Mouse (Mus musculus) erythroid progenitor cell, adult 5-6 weeks (primary cell): ENCODE results near the gene Acadvl. TPM values are rescaled to one million over a fixed set of nuclear protein-coding genes. Genes with fewer than 3 reads are reported as not detected.

ENCODE experiments used
- ATAC-seq: replicated peaks from 2 replicates; pipeline ENCODE4 v1.8.0; 2016; ENCODE audit warnings: moderate number of reproducible peaks, mild to moderate bottlenecking, moderate TSS enrichment, inconsistent platforms; ENCODE audit not compliant: poor library complexity, low FRiP score, severe bottlenecking
- total RNA-seq, 2 experiments: library from RNA; stranded (forward) in 1 of 2; stranded (reverse) in 1 of 2; fragments of 150-400 nt in 1 of 2; fragments of 186-747, 209-891 nt in 1 of 2; gene quantifications; 2 replicates each; pipeline versions ENCODE4 v1.2.3 to v1.2.4; 2015 to 2017; ENCODE audit warnings: low replicate concordance in 2 of 2

The Acadvl gene
- total RNA-seq, 2 experiments from 2014 or later: 20.7 to 52.8 TPM

DNA sequence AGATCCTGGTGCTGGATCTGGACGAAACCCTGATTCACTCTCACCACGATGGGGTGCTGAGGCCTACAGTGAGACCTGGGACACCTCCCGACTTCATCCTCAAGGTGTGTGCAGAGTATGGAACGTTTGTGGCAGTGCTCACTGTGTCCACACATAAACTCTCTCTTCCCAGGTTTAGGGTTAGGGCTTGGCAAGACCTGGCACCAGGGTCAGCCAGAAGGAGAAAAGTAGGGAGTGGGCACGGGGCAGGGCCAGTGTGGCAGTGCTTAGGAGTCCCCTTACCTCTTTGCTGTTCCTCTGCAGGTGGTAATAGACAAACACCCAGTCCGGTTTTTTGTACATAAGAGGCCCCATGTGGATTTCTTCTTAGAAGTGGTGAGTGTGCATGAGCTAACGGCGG is 30.8 kb downstream of the Acadvl start:
- ATAC-seq: no peak

DNA sequence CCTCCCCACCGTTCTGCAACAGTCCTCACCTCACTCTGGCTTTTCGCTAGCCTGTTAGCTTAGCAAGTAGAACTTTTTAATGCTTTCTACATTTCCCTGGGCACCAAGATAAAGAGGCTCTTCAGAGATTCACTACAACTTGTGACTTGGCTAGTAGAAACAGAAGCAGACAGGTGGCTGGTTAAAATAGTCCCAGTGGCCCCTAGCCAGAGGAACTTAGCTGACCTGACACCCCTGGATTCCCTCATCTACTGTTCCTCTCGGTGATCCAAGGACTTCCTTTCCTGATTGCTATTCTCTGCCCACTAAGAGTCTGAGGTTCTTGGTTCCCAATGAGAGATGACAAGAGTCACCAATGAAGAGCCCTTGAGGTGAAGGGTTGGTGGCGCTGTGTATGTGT is 31.8 kb downstream of the Acadvl start:
- ATAC-seq: no peak

DNA sequence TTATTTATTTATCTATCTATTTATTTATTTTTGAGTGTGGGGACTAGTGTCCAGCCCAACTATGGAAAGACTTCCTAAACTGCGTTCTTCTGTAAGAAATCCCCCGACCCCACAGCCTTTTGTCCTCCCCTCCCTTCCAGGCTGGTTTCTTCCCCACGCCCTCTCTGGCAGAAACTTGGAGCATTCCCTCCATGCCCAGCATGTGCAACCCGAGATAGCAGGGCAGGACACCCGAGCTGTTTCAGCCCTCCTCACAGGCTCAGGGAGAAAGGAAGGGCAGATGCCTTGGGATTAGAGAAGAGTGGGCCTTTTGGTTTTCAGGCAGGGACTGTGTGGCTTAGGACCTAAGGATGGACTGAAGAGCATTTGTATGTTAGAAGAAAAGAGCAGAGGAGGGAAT is 32.3 kb downstream of the Acadvl start:
- ATAC-seq: 0 out of 2 replicates have a peak, but pooled peaks have one; percentile 9

DNA sequence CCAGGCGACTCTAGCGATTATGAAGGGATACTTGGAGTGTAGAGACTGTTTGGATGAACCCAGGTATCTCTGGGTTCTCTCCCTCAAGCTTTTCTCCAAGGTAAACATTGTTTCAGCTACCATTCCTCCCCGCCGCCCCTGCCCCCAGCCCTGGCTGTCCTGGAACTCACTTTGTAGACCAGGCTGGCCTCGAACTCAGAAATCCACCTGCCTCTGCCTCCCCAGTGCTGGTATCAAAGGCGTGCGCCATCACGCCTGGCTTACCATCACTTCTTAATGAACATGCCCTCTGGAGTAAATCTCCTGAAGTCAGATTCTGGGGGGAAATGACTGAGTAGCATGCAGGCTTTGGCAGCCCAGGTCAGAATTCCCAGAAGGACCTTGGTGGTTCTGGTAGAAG is 33.0 kb downstream of the Acadvl start, which contains the start of gene Elp5:
Gene Elp5 (minus strand): TSS at position 293 of the 400 bp plus-strand sequence.
- no peak for ATAC-seq

DNA sequence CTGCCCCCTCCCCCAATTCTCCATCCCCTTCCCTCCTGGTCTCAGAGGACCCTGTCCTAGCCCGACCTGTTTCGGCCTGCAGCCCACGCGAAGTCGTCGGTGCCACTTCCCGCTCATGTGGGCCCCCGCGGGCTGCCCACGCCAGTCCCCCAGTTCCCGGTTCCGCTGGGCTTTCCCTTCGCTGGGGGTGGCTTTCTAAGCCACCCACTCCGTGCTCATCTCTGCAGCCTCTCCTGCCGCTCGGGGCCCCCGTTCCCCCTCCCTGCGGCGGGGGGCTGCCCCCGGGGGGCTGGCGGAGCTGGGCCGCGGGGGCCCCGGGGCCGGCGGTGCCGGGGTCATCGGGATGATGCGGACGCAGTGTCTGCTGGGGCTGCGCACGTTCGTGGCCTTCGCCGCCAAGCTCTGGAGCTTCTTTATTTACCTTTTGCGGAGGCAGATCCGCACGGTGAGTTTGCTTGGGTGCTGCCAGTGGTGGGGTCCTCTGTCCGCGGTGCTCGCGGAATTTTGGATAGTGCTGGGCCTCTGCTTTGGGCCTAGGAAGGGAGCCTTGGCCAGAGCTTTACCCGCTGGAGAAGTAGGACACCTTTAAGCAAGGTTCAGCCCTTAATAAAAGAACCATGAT is 34.0 kb downstream of the Acadvl start, which contains the start of gene Ctdnep1:
Gene Ctdnep1 (plus strand): TSS at position 16 of the 622 bp plus-strand sequence.
- ATAC-seq: no peak

DNA sequence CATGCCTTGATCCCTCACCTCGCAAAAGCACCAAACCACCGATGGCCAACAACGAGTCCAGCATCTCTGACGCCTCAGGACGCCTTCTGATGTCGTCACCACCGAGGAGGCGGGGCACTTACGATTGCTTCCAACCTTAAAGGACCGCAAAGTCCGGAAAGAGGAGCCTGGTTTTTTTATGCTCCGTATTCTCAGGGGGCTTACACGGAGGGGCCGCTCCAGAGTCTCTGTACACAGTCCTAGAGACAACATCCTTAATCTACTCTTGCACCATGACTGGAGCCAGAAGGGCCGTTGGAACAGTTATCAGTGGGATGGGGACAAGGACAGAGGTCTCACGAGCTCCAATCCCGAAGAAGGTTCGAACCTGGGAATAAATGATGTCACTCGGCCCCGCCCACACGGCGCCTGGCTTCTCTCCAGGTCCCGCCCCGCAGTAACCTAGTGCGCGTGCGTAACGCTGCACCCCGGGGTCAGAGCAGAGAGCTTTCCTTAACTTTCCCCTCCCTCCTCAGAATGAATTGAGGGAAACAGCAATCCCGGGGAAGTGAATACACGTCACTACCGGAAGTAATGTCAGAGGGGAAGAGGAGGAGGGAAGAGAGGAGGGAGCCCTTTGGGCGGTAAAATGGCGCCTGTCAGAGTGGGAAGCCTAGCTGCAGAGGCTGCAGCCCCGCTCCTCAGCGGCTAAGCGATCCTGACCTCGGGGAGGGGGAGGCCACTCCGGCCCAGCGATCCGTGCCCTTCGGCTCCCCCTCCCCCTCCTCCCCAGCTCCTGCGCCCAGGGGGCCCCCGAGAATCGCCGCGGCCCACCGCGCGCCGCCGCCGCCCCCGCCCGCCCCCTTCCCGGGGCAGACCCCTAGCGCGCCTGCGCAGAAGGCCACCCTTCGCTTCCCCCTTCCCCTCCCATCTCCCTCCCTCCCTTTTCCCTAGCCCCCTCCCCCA is 34.7 kb downstream of the Acadvl start:
- peak; percentile 86 for ATAC-seq

DNA sequence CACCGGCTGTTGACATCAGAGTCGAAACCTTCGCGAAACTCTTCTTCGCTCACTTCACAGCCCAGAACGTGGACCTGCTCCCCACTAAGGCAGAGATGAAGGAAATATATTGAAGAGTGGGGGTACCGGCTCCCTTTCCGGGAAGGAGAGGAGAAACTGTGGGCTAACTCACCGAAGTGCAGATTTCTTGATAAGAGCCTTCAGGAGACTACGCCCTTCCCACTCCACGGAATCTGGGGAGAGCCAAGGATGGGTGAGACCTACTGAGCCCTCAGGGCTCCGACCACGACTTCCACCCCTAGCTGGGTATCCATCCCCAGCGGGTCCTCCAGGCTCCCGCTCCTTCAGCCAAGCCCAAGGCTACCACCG is 35.4 kb downstream of the Acadvl start:
- ATAC-seq: peak; percentile 70

DNA sequence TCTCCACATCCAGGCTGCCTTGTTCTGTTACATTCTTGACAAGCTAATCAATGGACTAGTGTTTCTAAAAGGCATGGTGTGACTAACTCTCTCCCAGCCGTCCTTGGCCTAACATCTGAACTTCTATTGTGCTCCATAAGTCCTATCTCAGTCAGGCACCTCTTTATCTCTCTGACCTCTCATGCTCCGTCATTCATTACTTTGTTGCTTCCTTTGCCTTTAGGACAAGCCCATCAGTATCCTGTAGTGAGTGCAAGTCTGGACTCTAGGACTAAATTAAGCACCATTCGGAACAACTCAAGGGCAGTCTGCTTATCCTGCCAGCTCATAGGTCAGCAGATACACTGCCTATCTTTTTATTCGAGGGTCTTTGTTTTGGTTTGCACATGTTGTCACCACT is 38.9 kb downstream of the Acadvl start:
- ATAC-seq: no peak

DNA sequence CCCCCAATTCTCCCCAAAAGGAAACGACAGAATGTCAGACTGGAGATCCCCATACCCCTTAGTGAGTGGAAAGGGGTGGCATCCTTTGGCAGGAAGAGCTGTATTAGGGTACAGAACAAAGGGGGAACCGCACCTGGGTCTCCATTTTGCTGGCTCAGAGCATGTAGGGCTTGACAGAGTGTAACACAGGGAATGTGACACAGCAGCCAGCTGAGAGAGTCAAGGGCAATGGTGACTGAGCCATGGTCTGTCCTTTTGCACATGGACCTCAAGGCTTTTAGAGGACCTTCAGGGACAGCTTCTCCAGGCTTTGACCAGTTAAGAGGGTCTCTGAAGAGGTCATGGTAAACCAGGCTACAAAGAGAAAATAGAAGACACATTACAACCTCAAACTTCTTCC is 40.3 kb downstream of the Acadvl start:
- ATAC-seq: no peak

DNA sequence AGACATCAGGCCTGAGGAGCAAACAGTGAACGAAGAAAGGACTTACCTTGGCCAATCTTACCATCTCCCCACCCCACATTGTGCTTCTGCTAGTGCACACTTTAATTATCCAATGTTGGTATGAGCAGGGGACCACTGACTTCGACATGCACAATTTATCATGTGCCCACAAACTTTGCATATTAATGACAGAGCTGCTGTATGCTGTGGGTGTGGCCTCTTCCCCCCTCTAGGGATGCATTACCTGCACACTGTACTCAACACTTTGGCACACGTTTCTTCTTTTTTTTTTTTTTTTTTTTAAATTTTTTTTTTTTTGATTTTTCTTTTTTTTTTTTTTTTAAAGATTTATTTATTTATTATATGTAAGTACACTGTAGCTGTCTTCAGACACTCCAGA is 44.4 kb downstream of the Acadvl start:
- ATAC-seq: no peak

DNA sequence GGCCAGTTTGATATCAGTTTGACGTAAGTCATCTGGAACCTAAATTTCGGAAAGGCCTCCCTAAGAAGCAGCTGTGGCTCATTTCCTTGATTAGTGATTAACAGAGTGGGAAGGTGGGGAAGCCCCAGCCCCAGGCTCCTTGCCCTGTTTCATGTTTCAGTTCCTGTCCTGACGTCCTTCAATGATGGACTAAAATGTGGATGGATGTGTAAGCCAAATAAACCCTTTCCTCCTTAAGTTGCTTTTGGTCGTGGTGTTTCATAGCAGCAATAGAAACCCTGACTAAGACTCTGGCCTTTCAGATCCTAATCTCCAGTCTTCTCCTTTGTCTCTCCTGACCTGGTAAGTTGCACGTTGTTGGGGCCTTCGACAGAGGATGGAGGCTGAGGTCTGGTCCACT is 45.0 kb downstream of the Acadvl start:
- no peak for ATAC-seq

DNA sequence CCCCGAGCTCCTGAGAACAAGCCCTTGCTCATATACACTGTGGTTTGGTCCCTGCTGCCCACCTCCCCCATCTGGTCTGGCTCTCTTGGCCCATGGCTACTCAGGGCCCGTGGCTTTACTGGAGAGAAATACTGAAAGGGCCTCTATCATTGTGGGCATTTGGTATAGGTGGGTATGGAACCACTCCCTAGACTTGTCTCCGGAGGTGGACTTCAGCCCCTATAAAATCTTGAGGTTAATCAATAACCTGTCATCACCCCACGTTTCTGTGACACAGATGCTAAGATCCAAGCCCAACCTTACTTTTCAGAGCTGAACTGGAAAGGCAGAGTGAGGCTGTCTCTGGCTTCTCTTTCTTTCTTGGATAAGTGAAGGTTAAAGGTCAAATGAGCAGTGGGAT is 46.4 kb downstream of the Acadvl start:
- no peak for ATAC-seq

DNA sequence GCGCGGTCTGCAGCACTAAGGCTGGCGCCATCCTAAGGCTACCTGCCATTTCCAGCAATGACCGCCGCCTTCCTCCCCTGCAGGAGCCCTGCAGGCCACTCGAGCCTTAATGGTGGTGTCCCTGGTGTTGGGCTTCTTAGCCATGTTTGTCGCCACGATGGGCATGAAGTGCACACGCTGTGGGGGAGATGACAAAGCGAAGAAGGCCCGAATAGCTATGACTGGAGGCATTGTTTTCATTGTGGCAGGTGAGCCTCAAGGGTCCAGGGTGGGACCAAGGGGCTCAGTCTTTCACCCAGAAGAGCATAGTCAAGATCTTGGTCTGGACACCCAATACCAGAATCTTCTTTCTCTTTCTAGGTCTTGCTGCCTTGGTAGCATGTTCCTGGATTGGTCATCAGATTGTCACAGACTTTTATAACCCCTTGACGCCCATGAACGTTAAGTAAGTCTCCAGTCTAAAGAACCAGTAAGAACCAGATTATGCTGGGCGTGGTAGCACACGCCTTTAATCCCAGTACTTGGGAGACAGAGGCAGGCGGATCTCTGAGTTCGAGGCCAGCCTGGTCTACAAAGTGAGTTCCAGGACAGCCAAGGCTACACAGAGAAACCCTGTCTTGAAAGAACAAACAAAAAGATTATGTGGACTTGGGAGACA is 48.2 kb downstream of the Acadvl start:
- no peak for ATAC-seq

DNA sequence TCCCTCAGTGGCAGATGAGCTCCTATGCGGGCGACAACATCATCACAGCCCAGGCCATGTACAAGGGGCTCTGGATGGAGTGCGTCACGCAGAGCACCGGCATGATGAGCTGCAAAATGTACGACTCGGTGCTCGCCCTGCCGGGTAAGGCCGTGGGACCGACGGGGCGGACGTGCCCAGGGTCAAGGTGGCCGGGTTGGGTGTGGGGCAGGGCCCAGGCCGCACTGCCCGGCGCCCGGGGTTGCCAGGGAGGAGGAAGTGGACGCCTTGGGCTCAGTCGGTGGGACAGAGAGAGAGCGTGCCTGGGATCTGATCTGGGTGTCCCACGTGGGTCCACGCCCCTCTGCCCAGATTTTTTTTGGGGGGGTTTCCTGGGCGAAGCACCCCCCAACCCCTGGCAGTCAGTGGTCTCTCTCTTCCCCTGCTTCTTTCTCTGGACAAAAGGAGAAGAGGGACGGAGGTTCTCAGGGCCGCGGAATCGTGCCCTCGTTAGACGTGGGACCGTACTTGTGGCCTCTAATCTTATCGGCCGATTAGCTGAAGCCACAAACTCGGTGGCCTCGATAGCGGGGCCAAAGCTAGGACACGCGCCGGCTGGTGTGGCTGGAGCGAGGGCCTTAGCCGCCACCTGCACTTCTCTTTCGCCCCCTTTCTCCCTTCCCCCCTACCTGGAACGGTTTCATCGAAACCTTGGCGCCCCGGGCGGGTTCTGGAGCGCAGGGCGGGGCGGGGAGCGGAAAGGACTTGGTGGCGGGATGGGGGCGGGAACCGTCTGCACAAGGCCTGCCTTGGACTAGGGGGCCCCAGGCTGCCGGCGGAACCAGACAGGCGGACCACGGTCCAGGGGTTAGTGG is 49.0 kb downstream of the Acadvl start:
- no peak for ATAC-seq

DNA sequence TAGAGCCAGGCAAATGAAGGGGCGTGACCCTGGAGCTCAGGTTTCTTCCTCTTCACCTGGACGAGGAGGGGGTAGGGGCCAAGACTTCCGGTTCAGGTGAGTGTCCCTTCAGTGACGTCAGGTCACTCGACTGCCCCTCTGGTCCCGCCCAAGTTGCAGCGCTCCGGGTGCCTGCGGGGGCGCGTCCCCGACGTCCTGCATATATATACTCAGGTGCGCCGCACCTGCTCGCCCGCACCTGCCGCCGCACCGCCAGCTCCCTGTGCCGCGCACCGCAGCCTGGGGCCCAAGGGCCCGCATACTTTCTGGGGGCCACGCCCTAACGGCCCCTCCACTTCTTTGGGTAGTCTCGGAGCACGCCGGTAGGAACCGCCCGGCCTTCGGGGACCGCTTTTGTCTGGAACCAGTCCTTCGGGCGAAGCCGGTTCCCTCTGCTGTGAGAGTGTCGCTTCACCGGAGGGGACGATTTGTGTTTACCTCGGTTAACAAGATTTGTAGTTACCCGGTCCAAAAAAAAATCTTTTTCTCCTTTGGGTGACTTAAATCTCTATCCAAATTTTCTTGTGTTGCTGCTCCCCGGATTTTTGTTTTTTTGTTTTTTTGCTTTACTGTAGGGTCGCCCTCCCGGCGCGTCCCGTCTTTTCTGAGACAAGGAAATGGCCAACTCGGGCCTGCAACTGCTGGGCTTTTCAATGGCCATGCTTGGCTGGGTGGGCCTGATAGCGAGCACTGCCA is 49.8 kb downstream of the Acadvl start:
- no peak for ATAC-seq

DNA sequence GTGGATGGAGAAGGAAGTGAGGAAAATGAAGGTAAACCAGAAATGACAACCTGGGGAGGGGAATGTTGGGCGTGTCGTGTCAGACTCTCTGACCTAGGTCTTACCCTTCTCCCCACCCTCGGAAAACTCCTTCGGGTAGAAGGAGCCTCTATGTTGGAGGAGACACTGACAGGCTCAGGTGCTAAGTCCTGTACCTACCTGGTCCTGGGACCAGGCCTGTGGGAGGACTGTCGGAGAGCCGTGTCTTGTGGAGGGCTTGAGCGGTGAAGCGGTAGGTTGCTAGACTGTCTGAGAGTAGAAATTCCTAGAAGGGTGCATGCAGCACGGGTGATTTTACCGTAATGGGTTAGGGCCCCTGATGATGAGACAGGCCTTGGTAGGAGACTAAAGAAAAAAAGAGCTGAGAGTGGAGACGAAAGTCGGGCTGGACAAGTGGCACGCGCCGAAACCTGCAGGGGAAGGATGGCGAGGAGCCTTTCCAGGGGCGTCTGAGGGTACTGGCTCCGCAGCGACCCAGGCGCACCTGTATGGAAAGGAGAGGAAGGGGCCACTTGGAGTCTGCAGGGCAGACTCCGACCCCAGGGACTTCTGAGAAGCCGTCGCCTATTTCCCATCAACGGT is 50.5 kb downstream of the Acadvl start, which contains the start of gene Cldn7:
Gene Cldn7 (plus strand): TSS at position 130 of the 621 bp plus-strand sequence.
- no peak for ATAC-seq

DNA sequence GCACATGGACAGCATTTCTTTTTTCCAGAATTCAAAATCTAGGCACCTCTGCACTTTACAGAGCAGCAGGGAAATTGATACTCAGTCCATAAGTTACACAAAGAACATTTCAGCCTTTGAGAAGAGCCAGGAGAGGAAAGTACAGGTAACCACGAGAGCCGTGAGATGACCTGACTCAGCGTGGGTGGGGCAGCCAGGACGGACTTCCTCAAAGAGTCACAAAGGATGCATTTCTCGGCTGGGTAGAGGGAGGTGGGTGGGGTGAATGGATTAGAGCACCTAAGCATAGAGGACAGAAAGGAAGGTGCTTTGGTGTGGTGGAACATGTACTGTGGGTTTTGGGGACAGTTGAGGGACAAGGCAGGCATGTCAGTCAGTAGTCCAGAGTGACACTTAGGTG is 53.4 kb downstream of the Acadvl start:
- no peak for ATAC-seq

DNA sequence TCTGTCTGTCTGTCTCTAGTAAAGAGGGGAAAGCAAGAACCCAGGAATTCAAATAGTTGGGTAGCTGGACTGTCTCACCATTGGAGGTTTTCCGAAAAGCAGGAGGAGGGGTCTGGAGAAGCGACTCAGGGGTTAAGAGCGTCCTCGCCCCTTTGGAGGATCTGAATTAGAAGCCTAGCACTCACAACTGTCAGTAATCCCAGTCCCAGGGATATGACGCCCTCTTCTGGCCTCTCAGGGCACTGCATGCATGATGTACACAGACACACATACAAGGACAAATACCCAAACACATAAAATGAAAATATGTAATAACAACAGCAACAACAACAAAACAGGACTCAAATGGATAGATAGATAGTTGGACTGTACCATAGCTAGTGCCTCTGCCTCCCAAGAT is 54.6 kb downstream of the Acadvl start:
- ATAC-seq: no peak
